Mouse (Mus musculus): ENCODE measurements around the gene Adamtsl3. TPM values are rescaled to one million over a fixed set of nuclear protein-coding genes. Genes with fewer than 3 reads are reported as not detected.

The Adamtsl3 gene
- polyA plus RNA-seq, 1 experiment from 2014 or later, result 0.31 TPM

DNA sequence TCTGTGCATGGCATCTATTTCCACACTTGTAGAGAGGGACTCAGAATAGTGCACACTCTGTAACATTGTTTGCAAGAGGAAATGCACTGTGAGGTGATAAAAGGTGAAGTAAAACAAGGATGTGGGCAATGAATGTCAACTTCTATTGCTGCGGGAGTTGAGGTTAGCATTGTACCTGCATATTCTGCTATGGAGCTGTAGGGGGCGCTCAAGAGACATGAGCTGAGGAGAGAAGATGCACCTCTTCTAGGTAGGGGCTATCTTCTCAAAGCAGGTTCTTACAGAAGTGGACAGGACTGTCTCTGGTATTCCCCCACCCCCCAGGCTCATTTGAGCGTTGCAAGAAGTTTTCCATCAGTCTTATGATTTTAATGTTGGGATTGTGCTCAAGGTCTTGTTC lies 3.7 kb downstream of the Adamtsl3 start:
- DNase-seq (ENCODE audit: low spot score), result no peak

GRCm38 (mm10) chr7:82341476-82341875 lies 6.0 kb downstream of the Adamtsl3 start:
- no peak overlapping the region for H3K9ac ChIP-seq (replicated peaks; ENCODE audit: low read length)
- no peak overlapping the region for H3K4me2 ChIP-seq (ENCODE audit: low read depth, low read length)
- DNase-seq (ENCODE audit: low spot score), result no peak
- H3K9me3 ChIP-seq (replicated peaks; ENCODE audit: control insufficient read depth, low read length), result no peaks in the 10 kb centered on the region
- H3K27me3 ChIP-seq (ENCODE audit: control insufficient read depth, insufficient read depth, low read length), result peaks cover 9% of the 10 kb centered on the region
- no peak overlapping the region for H3K4me3 ChIP-seq (ENCODE audit: low read depth, low read length)
- 33% methylated on average over 8 of the region's 8 CpGs for WGBS
- no peak for ATAC-seq (replicated peaks; ENCODE audit: insufficient number of reproducible peaks, low FRiP score, low TSS enrichment, low read depth)
- H3K4me1 ChIP-seq (ENCODE audit: control insufficient read depth, insufficient read depth, low read length), result no peaks in the 10 kb centered on the region
- no peak overlapping the region for H3K27ac ChIP-seq (replicated peaks; ENCODE audit: low read depth, low read length)
- no peaks in the 10 kb centered on the region for H3K36me3 ChIP-seq (replicated peaks; ENCODE audit: control insufficient read depth, insufficient read depth, low read depth, low read length)

More for the DNA sequence above, 3.7 kb downstream of the Adamtsl3 start:
- H3K27me3 ChIP-seq (ENCODE audit: control insufficient read depth, insufficient read depth, low read length), result peaks cover 29% of the 10 kb centered on the region
- ATAC-seq (replicated peaks; ENCODE audit: insufficient number of reproducible peaks, low FRiP score, low TSS enrichment, low read depth), result no peak
- no peak overlapping the region for H3K4me3 ChIP-seq (ENCODE audit: low read depth, low read length)
- H3K27ac ChIP-seq (replicated peaks; ENCODE audit: low read depth, low read length), result no peak overlapping the region
- H3K9me3 ChIP-seq (replicated peaks; ENCODE audit: control insufficient read depth, low read length), result no peaks in the 10 kb centered on the region
- peaks cover 3% of the 10 kb centered on the region; the same call in 1 of the 2 replicates for H3K4me1 ChIP-seq (ENCODE audit: control insufficient read depth, insufficient read depth, low read length)
- WGBS, result 57% methylated on average over 3 of the region's 3 CpGs
- H3K4me2 ChIP-seq (ENCODE audit: low read depth, low read length), result no peak overlapping the region
- H3K9ac ChIP-seq (replicated peaks; ENCODE audit: low read length), result no peak overlapping the region
- no peaks in the 10 kb centered on the region for H3K36me3 ChIP-seq (replicated peaks; ENCODE audit: control insufficient read depth, insufficient read depth, low read depth, low read length)

- 78% methylated on average over 2 of the region's 2 CpGs for WGBS
Observed at GRCm38 (mm10) chr7:82346706-82347105, 11.2 kb downstream of the Adamtsl3 start.

DNA sequence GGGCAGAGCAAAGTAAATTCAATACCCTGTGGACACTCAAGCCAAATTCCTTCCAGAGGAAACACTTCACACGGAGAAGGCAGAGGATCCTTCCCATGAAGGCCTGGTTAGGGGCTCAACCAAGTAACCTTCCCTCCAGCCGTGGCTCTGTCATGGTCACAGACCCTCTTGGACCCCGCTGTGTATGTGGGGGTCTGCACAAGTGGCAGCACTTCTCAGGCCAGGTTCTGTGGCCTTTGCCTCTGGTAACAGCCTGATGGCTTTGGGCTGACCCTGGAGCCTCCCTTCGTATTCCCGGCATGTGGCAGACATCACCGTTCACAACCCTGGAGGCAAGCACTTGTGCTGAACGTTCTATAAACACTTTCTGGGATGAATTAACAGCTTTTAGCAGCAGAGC lies 14.3 kb downstream of the Adamtsl3 start:
- Histone ChIP-seq H3K27ac (replicated peaks; ENCODE audit: low read depth, low read length) (no peak overlapping the region), H3K27me3 (ENCODE audit: control insufficient read depth, insufficient read depth, low read length) (no peaks in the 10 kb centered on the region), H3K9me3 (replicated peaks; ENCODE audit: control insufficient read depth, low read length) (no peaks in the 10 kb centered on the region), H3K4me3 (ENCODE audit: low read depth, low read length) (no peak overlapping the region), H3K4me1 (ENCODE audit: control insufficient read depth, insufficient read depth, low read length) (no peaks in the 10 kb centered on the region), H3K4me2 (ENCODE audit: low read depth, low read length) (no peak overlapping the region), H3K9ac (replicated peaks; ENCODE audit: low read length) (no peak overlapping the region), H3K36me3 (replicated peaks; ENCODE audit: control insufficient read depth, insufficient read depth, low read depth, low read length) (no peaks in the 10 kb centered on the region)
- 61% methylated on average over 7 of the region's 7 CpGs for WGBS
- no peak for DNase-seq (ENCODE audit: low spot score)
- no peak for ATAC-seq (replicated peaks; ENCODE audit: insufficient number of reproducible peaks, low FRiP score, low TSS enrichment, low read depth)

More at GRCm38 (mm10) chr7:82346706-82347105, 11.2 kb downstream of the Adamtsl3 start:
- no peaks in the 10 kb centered on the region for H3K9me3 ChIP-seq (replicated peaks; ENCODE audit: control insufficient read depth, low read length)
- H3K27me3 ChIP-seq (ENCODE audit: control insufficient read depth, insufficient read depth, low read length), result no peaks in the 10 kb centered on the region
- no peaks in the 10 kb centered on the region for H3K36me3 ChIP-seq (replicated peaks; ENCODE audit: control insufficient read depth, insufficient read depth, low read depth, low read length)
- H3K4me3 ChIP-seq (ENCODE audit: low read depth, low read length), result no peak overlapping the region
- no peak overlapping the region for H3K4me2 ChIP-seq (ENCODE audit: low read depth, low read length)
- H3K4me1 ChIP-seq (ENCODE audit: control insufficient read depth, insufficient read depth, low read length), result no peaks in the 10 kb centered on the region
- DNase-seq (ENCODE audit: low spot score), result no peak
- no peak overlapping the region for H3K9ac ChIP-seq (replicated peaks; ENCODE audit: low read length)
- no peak for ATAC-seq (replicated peaks; ENCODE audit: insufficient number of reproducible peaks, low FRiP score, low TSS enrichment, low read depth)
- H3K27ac ChIP-seq (replicated peaks; ENCODE audit: low read depth, low read length), result no peak overlapping the region

GRCm38 (mm10) chr7:82350421-82350820 lies 14.9 kb downstream of the Adamtsl3 start:
- Histone ChIP-seq H3K4me2 (ENCODE audit: low read depth, low read length) (no peak overlapping the region), H3K27me3 (ENCODE audit: control insufficient read depth, insufficient read depth, low read length) (no peaks in the 10 kb centered on the region), H3K4me3 (ENCODE audit: low read depth, low read length) (no peak overlapping the region), H3K9ac (replicated peaks; ENCODE audit: low read length) (no peak overlapping the region), H3K4me1 (ENCODE audit: control insufficient read depth, insufficient read depth, low read length) (no peaks in the 10 kb centered on the region), H3K36me3 (replicated peaks; ENCODE audit: control insufficient read depth, insufficient read depth, low read depth, low read length) (no peaks in the 10 kb centered on the region), H3K27ac (replicated peaks; ENCODE audit: low read depth, low read length) (no peak overlapping the region), H3K9me3 (replicated peaks; ENCODE audit: control insufficient read depth, low read length) (no peaks in the 10 kb centered on the region)
- no peak for DNase-seq (ENCODE audit: low spot score)
- WGBS, result 92% methylated on average over 3 of the region's 3 CpGs
- ATAC-seq (replicated peaks; ENCODE audit: insufficient number of reproducible peaks, low FRiP score, low TSS enrichment, low read depth), result no peak

DNA sequence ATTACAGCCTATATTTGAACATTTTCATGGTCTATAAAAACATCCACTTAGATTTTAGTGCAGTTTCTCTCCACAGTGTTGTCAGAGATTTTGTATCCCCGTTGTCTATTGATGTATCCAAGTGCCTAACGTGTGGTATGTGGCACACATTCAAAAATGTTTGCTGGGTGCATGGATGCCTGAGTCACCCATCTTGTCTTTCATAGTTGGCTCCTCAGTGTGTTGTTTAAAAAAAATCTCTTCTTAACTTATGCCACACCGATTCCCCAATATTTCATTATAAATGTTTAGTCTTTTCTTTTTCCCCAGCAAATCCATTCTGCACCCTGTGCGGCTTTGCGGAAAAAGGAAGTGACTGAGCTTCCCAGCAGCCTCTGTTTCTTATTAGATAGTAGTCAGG lies 23.7 kb downstream of the Adamtsl3 start:
- Histone ChIP-seq H3K4me2 (ENCODE audit: low read depth, low read length) (no peak overlapping the region), H3K4me3 (ENCODE audit: low read depth, low read length) (no peak overlapping the region)
- 73% methylated on average over 5 of the region's 5 CpGs for WGBS

DNA sequence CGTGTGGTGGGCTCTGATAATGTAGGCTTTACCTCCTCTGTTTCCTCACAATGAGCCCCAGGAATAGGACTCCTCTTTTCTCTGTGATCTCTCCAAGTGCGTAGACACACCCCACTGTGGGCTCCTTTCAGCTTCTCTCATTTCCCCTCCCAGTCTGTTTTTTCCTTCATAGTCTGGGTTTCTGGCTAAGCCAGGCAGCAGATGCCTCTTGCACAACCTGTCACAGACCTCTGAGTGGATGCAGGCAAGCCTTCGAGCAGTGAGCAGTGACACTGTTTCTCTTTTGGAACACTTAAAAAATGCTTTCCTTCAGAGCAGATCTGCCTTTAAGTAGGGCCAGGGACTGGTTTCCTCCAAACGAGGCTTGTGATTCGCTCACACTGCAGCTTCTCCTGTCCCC lies 24.2 kb downstream of the Adamtsl3 start:
- Histone ChIP-seq H3K4me3 (ENCODE audit: low read depth, low read length) (no peak overlapping the region), H3K36me3 (replicated peaks; ENCODE audit: control insufficient read depth, insufficient read depth, low read depth, low read length) (no peaks in the 10 kb centered on the region), H3K9me3 (replicated peaks; ENCODE audit: control insufficient read depth, low read length) (no peaks in the 10 kb centered on the region), H3K27me3 (ENCODE audit: control insufficient read depth, insufficient read depth, low read length) (no peaks in the 10 kb centered on the region), H3K27ac (replicated peaks; ENCODE audit: low read depth, low read length) (no peak overlapping the region), H3K4me2 (ENCODE audit: low read depth, low read length) (no peak overlapping the region), H3K4me1 (ENCODE audit: control insufficient read depth, insufficient read depth, low read length) (no peaks in the 10 kb centered on the region), H3K9ac (replicated peaks; ENCODE audit: low read length) (no peak overlapping the region)
- 69% methylated on average over 5 of the region's 5 CpGs for WGBS
- DNase-seq (ENCODE audit: low spot score) (no peak), ATAC-seq (replicated peaks; ENCODE audit: insufficient number of reproducible peaks, low FRiP score, low TSS enrichment, low read depth) (no peak)

More for the DNA sequence above, 23.7 kb downstream of the Adamtsl3 start:
- no peaks in the 10 kb centered on the region for H3K27me3 ChIP-seq (ENCODE audit: control insufficient read depth, insufficient read depth, low read length)
- ATAC-seq (replicated peaks; ENCODE audit: insufficient number of reproducible peaks, low FRiP score, low TSS enrichment, low read depth) (no peak), DNase-seq (ENCODE audit: low spot score) (no peak)
- no peaks in the 10 kb centered on the region for H3K36me3 ChIP-seq (replicated peaks; ENCODE audit: control insufficient read depth, insufficient read depth, low read depth, low read length)
- H3K27ac ChIP-seq (replicated peaks; ENCODE audit: low read depth, low read length), result no peak overlapping the region
- no peaks in the 10 kb centered on the region for H3K9me3 ChIP-seq (replicated peaks; ENCODE audit: control insufficient read depth, low read length)
- H3K9ac ChIP-seq (replicated peaks; ENCODE audit: low read length), result no peak overlapping the region
- H3K4me1 ChIP-seq (ENCODE audit: control insufficient read depth, insufficient read depth, low read length), result no peaks in the 10 kb centered on the region

GRCm38 (mm10) chr7:82360186-82360585 lies 24.7 kb downstream of the Adamtsl3 start:
- no peaks in the 10 kb centered on the region for H3K9me3 ChIP-seq (replicated peaks; ENCODE audit: control insufficient read depth, low read length)
- 88% methylated on average over 4 of the region's 4 CpGs for WGBS
- no peak overlapping the region for H3K27ac ChIP-seq (replicated peaks; ENCODE audit: low read depth, low read length)
- no peak for ATAC-seq (replicated peaks; ENCODE audit: insufficient number of reproducible peaks, low FRiP score, low TSS enrichment, low read depth)
- H3K4me1 ChIP-seq (ENCODE audit: control insufficient read depth, insufficient read depth, low read length), result no peaks in the 10 kb centered on the region
- H3K9ac ChIP-seq (replicated peaks; ENCODE audit: low read length), result no peak overlapping the region
- H3K36me3 ChIP-seq (replicated peaks; ENCODE audit: control insufficient read depth, insufficient read depth, low read depth, low read length), result no peaks in the 10 kb centered on the region
- H3K4me2 ChIP-seq (ENCODE audit: low read depth, low read length), result no peak overlapping the region
- no peak for DNase-seq (ENCODE audit: low spot score)
- H3K27me3 ChIP-seq (ENCODE audit: control insufficient read depth, insufficient read depth, low read length), result no peaks in the 10 kb centered on the region
- H3K4me3 ChIP-seq (ENCODE audit: low read depth, low read length), result no peak overlapping the region
